Mouse (Mus musculus): ENCODE measurements around the gene Schip1. TPM values are rescaled to one million over a fixed set of nuclear protein-coding genes. Genes with fewer than 3 reads are reported as not detected.

Gene Schip1
- polyA plus RNA-seq, 2 experiments = 12.1 to 18.9 TPM

DNA sequence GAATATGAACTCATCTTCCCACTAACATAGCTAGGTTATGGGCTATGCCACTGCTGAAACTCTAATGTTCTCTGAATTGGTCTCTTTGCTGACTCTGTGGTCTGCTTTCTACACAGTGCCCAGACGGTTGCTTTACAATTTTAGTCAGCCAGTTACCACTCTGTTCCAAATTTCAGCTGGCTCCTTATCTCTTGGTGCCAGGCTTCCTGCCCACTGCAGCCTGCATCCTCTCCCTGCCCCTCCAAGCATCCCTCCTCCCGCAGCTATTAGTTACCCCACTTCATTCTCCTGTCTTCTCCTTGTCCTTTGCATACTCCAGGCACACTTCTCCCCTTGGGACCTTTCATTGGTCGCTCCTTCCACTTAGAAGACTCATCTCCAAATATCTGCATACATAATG lies 96.2 kb downstream of the Schip1 start:
- no peak overlapping the region for H3K4me2 ChIP-seq (replicated peaks; ENCODE audit: low read depth, low read length, severe bottlenecking)
- ATAC-seq (ENCODE audit: low FRiP score, low read depth) (no peak), DNase-seq (ENCODE audit: low spot score) (no peak)
- no peak overlapping the region for H3K9ac ChIP-seq (ENCODE audit: low read depth, low read length, severe bottlenecking)
- H3K27me3 ChIP-seq (ENCODE audit: control insufficient read depth, insufficient read depth, low read length) = peaks cover 17% of the 10 kb centered on the region
- H3K4me3 ChIP-seq (replicated peaks; ENCODE audit: low read length) = no peak overlapping the region
- H3K27ac ChIP-seq (replicated peaks; ENCODE audit: low read depth, low read length) = no peak overlapping the region
- WGBS = 58% methylated on average over 3 of the region's 3 CpGs
- no peaks in the 10 kb centered on the region for H3K36me3 ChIP-seq (ENCODE audit: control insufficient read depth, insufficient read depth, low read length)
- no peak for TF ChIP-seq POLR2A (IDR thresholded peaks at IDR 0.05; ENCODE audit: borderline replicate concordance, extremely low read depth, insufficient read depth, insufficient read length)
- no peaks in the 10 kb centered on the region for H3K4me1 ChIP-seq (ENCODE audit: control insufficient read depth, insufficient read depth, low read length)
- no peaks in the 10 kb centered on the region for H3K9me3 ChIP-seq (ENCODE audit: control insufficient read depth, low read length)

DNA sequence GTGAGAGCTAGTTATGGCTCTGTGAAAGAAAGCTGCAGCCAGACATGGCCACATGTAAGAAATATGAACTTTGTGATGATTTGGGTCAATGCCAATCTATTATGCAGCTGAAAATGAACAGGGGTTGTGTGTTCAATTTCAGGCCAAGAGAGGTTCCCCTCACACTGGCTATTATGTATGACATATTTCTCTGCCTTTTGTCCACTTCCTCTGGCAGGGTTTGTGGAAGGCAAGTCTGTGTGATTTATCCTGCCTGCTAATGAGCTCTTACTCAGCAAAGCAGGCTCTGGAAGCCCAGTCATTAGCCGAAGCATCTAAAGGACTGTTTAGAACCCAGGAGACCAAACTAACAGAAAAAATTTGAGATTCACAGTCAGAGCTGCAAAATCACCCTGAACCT lies 113.6 kb downstream of the Schip1 start:
- DNase-seq (ENCODE audit: low spot score) = no peak
- H3K4me3 ChIP-seq (replicated peaks; ENCODE audit: low read length) = no peak overlapping the region
- no peak overlapping the region for H3K27ac ChIP-seq (replicated peaks; ENCODE audit: low read depth, low read length)
- no peak overlapping the region for H3K9ac ChIP-seq (ENCODE audit: low read depth, low read length, severe bottlenecking)
- H3K4me2 ChIP-seq (replicated peaks; ENCODE audit: low read depth, low read length, severe bottlenecking) = no peak overlapping the region
- H3K36me3 ChIP-seq (ENCODE audit: control insufficient read depth, insufficient read depth, low read length) = no peaks in the 10 kb centered on the region
- no peak for TF ChIP-seq POLR2A (IDR thresholded peaks at IDR 0.05; ENCODE audit: borderline replicate concordance, extremely low read depth, insufficient read depth, insufficient read length)
- no peaks in the 10 kb centered on the region for H3K9me3 ChIP-seq (ENCODE audit: control insufficient read depth, low read length)
- no peak for ATAC-seq (ENCODE audit: low FRiP score, low read depth)
- no peaks in the 10 kb centered on the region for H3K4me1 ChIP-seq (ENCODE audit: control insufficient read depth, insufficient read depth, low read length)
- 35% methylated on average over 1 of the region's 1 CpGs for WGBS
- no peaks in the 10 kb centered on the region for H3K27me3 ChIP-seq (ENCODE audit: control insufficient read depth, insufficient read depth, low read length)

DNA sequence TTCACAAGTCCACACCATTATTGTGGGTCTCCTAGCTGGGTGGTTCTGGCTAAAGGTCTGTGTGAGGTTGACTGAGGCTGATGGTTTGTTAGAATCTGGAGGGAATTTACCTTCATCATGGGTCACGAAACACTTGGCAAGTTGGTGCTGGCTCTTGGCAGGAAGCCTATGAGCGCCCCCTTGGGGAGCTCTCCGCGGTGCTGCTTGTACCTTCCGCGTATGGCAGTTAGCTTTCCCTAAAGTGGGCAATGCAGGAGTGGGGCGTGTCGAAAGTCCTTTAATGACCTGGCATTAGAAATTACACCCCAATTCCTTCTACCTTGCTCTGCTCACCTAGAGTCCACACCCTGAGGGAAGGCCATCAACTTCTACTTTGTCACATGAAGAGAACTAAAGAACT lies 122.9 kb downstream of the Schip1 start:
- Histone ChIP-seq H3K9me3 (ENCODE audit: control insufficient read depth, low read length) (no peaks in the 10 kb centered on the region), H3K36me3 (ENCODE audit: control insufficient read depth, insufficient read depth, low read length) (no peaks in the 10 kb centered on the region), H3K27me3 (ENCODE audit: control insufficient read depth, insufficient read depth, low read length) (no peaks in the 10 kb centered on the region), H3K27ac (replicated peaks; ENCODE audit: low read depth, low read length) (no peak overlapping the region), H3K4me2 (replicated peaks; ENCODE audit: low read depth, low read length, severe bottlenecking) (no peak overlapping the region), H3K4me1 (ENCODE audit: control insufficient read depth, insufficient read depth, low read length) (no peaks in the 10 kb centered on the region), H3K9ac (ENCODE audit: low read depth, low read length, severe bottlenecking) (no peak overlapping the region), H3K4me3 (replicated peaks; ENCODE audit: low read length) (no peak overlapping the region)
- no peak for ATAC-seq (ENCODE audit: low FRiP score, low read depth)
- no peak for DNase-seq (ENCODE audit: low spot score)
- no peak for TF ChIP-seq POLR2A (IDR thresholded peaks at IDR 0.05; ENCODE audit: borderline replicate concordance, extremely low read depth, insufficient read depth, insufficient read length)
- WGBS = 63% methylated on average over 8 of the region's 8 CpGs

DNA sequence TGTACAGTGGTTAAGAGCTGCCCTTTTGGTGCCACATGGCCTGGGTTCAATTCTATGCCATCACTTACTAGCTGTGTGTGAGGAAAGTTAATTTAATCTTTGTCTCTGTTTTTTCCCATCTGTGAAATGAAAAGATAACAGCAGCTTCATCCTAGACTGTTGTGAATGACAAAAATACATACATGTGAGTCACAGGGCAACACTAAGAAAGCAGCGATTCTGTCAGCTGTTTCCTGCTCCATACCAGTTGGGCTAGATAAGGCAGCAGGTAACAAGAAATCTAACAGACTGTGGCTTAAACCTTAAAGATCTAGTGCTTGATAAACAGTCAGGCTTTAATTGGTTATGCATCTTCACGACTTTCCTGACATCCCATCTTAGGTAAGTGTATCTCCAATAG lies 124.5 kb downstream of the Schip1 start:
- no peak overlapping the region for H3K4me2 ChIP-seq (replicated peaks; ENCODE audit: low read depth, low read length, severe bottlenecking)
- H3K27me3 ChIP-seq (ENCODE audit: control insufficient read depth, insufficient read depth, low read length) = no peaks in the 10 kb centered on the region
- H3K27ac ChIP-seq (replicated peaks; ENCODE audit: low read depth, low read length) = no peak overlapping the region
- ATAC-seq (ENCODE audit: low FRiP score, low read depth) (no peak), DNase-seq (ENCODE audit: low spot score) (no peak)
- no peaks in the 10 kb centered on the region for H3K4me1 ChIP-seq (ENCODE audit: control insufficient read depth, insufficient read depth, low read length)
- whole genome bisulfite sequencing = 81% methylated on average over 2 of the region's 2 CpGs
- no peak overlapping the region for H3K9ac ChIP-seq (ENCODE audit: low read depth, low read length, severe bottlenecking)
- H3K4me3 ChIP-seq (replicated peaks; ENCODE audit: low read length) = no peak overlapping the region
- no peak for TF ChIP-seq POLR2A (IDR thresholded peaks at IDR 0.05; ENCODE audit: borderline replicate concordance, extremely low read depth, insufficient read depth, insufficient read length)
- no peaks in the 10 kb centered on the region for H3K9me3 ChIP-seq (ENCODE audit: control insufficient read depth, low read length)
- no peaks in the 10 kb centered on the region for H3K36me3 ChIP-seq (ENCODE audit: control insufficient read depth, insufficient read depth, low read length)

DNA sequence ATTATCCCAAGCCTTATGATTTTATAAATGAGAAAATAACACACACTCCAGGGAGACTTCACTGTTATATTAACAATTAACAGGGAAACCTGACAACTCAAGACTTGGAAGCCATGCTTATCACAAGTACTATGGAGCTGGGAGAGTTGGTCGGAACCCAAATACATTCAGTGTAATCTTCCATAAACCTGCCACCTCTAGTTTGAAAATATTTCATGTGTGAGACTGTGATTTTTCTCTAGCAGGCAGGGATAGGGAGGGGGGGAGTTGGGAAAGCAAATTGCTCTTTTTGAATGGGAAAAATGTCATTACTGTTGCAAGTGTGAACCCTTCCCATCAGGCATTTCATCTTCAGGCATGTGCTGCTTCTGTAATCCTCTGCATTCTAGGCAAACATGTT lies 132.3 kb downstream of the Schip1 start:
- TF ChIP-seq POLR2A (IDR thresholded peaks at IDR 0.05; ENCODE audit: borderline replicate concordance, extremely low read depth, insufficient read depth, insufficient read length) = no peak
- no peak overlapping the region for H3K27ac ChIP-seq (replicated peaks; ENCODE audit: low read depth, low read length)
- no peak overlapping the region for H3K4me3 ChIP-seq (replicated peaks; ENCODE audit: low read length)
- H3K4me1 ChIP-seq (ENCODE audit: control insufficient read depth, insufficient read depth, low read length) = no peaks in the 10 kb centered on the region
- H3K9me3 ChIP-seq (ENCODE audit: control insufficient read depth, low read length) = no peaks in the 10 kb centered on the region
- WGBS = 79% methylated on average over 1 of the region's 1 CpGs
- ATAC-seq (ENCODE audit: low FRiP score, low read depth) = no peak
- H3K27me3 ChIP-seq (ENCODE audit: control insufficient read depth, insufficient read depth, low read length) = no peaks in the 10 kb centered on the region
- no peaks in the 10 kb centered on the region for H3K36me3 ChIP-seq (ENCODE audit: control insufficient read depth, insufficient read depth, low read length)
- H3K9ac ChIP-seq (ENCODE audit: low read depth, low read length, severe bottlenecking) = no peak overlapping the region
- DNase-seq (ENCODE audit: low spot score) = no peak
- no peak overlapping the region for H3K4me2 ChIP-seq (replicated peaks; ENCODE audit: low read depth, low read length, severe bottlenecking)

DNA sequence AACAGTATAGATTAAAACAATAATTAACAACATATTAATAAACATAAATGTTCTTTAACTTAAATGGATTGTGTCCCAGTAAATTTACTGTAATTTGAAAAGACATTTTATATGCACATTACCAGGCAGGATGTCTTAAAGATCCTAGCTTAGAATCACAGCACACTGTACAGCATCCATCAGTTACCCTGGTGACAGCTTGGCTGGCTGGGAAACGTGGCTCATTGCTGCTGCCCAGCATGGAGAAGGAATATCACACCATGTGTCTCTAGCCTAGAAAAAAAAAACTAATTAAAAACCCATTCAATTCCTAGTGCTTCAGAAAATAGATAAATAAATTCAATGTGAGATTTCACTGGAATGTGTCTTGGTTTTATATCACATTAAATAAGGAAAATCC lies 136.6 kb downstream of the Schip1 start:
- DNase-seq (ENCODE audit: low spot score) (no peak), ATAC-seq (ENCODE audit: low FRiP score, low read depth) (no peak)
- H3K4me3 ChIP-seq (replicated peaks; ENCODE audit: low read length) = no peak overlapping the region
- H3K9ac ChIP-seq (ENCODE audit: low read depth, low read length, severe bottlenecking) = no peak overlapping the region
- no peaks in the 10 kb centered on the region for H3K36me3 ChIP-seq (ENCODE audit: control insufficient read depth, insufficient read depth, low read length)
- H3K9me3 ChIP-seq (ENCODE audit: control insufficient read depth, low read length) = no peaks in the 10 kb centered on the region
- TF ChIP-seq POLR2A (IDR thresholded peaks at IDR 0.05; ENCODE audit: borderline replicate concordance, extremely low read depth, insufficient read depth, insufficient read length) = no peak
- no peak overlapping the region for H3K4me2 ChIP-seq (replicated peaks; ENCODE audit: low read depth, low read length, severe bottlenecking)
- 42% methylated on average over 1 of the region's 1 CpGs for WGBS
- H3K27me3 ChIP-seq (ENCODE audit: control insufficient read depth, insufficient read depth, low read length) = no peaks in the 10 kb centered on the region
- H3K27ac ChIP-seq (replicated peaks; ENCODE audit: low read depth, low read length) = no peak overlapping the region
- H3K4me1 ChIP-seq (ENCODE audit: control insufficient read depth, insufficient read depth, low read length) = no peaks in the 10 kb centered on the region
